Mouse (Mus musculus) midbrain, embryonic 12.5 days (tissue): ENCODE measurements at regions not wholly inside any gene's neighbourhood (a gene's known extent, or its start where the extent isn't known, plus 50 kb on each side); places are given as distances from the start of the nearest gene placed in this dataset.

Experiments used
- ATAC-seq: fragments of 200-750 bp; cut with Nextera tagmentation; 2 replicates; pipeline ENCODE4 v1.8.0; 2017; ENCODE audit warnings: low read depth, moderate TSS enrichment, moderate library complexity; ENCODE audit not compliant: low FRiP score
- H3K27ac ChIP-seq: fragments of 300-500 bp; sonication (generic); replicated peaks from 2 replicates; pipeline ENCODE4 v1.5.1; 2016; ENCODE audit warnings: mild to moderate bottlenecking
- H3K27me3 ChIP-seq: fragments of 300-500 bp; sonication (generic); 2 replicates; pipeline ENCODE4 v1.6.1; 2016; ENCODE audit warnings: mild to moderate bottlenecking
- H3K36me3 ChIP-seq: fragments of 300-500 bp; sonication (generic); 2 replicates; pipeline ENCODE4 v1.6.1; 2016
- H3K4me1 ChIP-seq: fragments of 300-500 bp; sonication (generic); 2 replicates; pipeline ENCODE4 v1.6.1; 2016
- H3K4me2 ChIP-seq: fragments of 300-500 bp; sonication (generic); replicated peaks from 2 replicates; pipeline ENCODE4 v1.6.1; 2016; ENCODE audit warnings: mild to moderate bottlenecking, moderate library complexity
- H3K4me3 ChIP-seq: fragments of 300-500 bp; sonication (generic); 2 replicates; pipeline ENCODE4 v1.5.1; 2016; ENCODE audit warnings: mild to moderate bottlenecking
- H3K9ac ChIP-seq: fragments of 300-500 bp; sonication (generic); replicated peaks from 2 replicates; pipeline ENCODE4 v1.6.1; 2016; ENCODE audit warnings: mild to moderate bottlenecking, moderate library complexity
- H3K9me3 ChIP-seq: fragments of 300-500 bp; sonication (generic); 2 replicates; pipeline ENCODE4 v1.6.1; 2016; ENCODE audit warnings: mild to moderate bottlenecking
- WGBS: fragments of 180-500 bp; shearing (Covaris S2); methylation state at CpG from one replicate; pipeline ENCODE4 v1.1.7; 2016; 5-methylcytosine and 5-hydroxymethylcytosine counted together

DNA sequence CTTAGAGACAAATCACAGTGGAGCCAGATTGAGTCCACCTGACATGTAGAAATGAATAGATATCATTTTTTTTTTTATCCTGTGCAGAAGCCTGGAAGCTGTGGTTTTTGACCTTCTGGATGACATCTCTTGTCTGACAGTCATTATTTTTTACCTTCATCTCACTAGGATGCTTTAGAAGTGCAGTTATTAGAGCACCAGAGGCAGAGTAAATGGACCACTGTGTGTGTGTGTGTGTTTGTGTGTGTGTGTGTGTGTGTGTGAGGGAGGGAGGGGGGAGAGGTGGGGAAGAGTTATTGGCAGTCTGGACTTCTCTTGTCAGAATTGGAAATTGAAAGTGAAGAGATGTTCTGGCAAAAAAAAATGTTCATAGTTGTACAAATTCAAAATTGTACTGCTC, 316.5 kb upstream of the Tmprss15 start:
- H3K9ac ChIP-seq: no peak overlapping the region
- no peak overlapping the region for H3K4me2 ChIP-seq
- no peaks in the 10 kb centered on the region for H3K4me1 ChIP-seq
- H3K27ac ChIP-seq: no peak overlapping the region
- H3K4me3 ChIP-seq: no peak overlapping the region
- H3K36me3 ChIP-seq: no peaks in the 10 kb centered on the region
- no peaks in the 10 kb centered on the region for H3K9me3 ChIP-seq
- peak; percentile 47; the same call in 1 of the 2 replicates for ATAC-seq
- H3K27me3 ChIP-seq: no peaks in the 10 kb centered on the region

DNA sequence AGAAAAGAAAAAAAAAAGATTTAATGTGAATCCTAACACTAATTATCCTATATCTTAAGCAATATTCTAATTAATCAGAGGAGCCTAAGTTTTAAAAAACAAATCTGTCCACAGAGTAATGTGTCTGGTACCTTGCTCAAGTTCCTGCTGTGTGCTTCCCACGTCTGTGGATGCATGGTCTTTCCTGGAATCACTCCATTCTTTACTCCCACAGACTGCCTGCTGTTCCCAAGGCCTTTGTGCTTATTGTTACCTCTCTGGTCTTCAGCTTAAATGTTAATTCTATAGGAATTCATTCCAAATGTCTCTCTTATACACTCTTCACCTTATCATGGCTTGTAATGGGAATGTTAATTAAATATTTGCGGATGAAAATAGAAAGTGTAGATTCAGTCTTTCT, 315.3 kb upstream of the Tmprss15 start:
- Histone ChIP-seq H3K4me3 (no peak overlapping the region), H3K27ac (no peak overlapping the region), H3K4me1 (no peaks in the 10 kb centered on the region), H3K27me3 (no peaks in the 10 kb centered on the region), H3K36me3 (no peaks in the 10 kb centered on the region), H3K9me3 (no peaks in the 10 kb centered on the region), H3K4me2 (no peak overlapping the region), H3K9ac (no peak overlapping the region)
- 35% methylated on average over 2 of the region's 2 CpGs for WGBS
- no peak for ATAC-seq

DNA sequence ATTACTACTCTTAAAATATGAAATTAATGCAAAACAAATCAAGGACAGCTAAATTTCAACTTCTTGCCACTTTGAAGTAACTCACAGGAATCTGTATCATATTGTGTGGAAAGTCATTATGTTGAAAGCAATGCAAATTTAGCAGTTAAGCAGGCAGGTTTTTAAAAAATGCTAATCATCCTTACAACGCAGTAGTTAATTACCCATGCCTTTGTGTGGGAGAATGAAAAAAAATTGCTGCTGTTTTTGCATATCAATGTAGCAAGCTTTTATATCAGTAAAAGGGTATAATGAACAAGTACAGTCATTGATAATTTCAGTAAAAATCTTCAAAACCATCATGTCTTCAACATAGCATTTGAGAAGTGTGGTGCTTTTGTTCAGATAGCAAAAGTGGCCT, 313.2 kb upstream of the Tmprss15 start:
- Histone ChIP-seq H3K36me3 (no peaks in the 10 kb centered on the region), H3K27ac (no peak overlapping the region), H3K4me3 (no peak overlapping the region), H3K9me3 (no peaks in the 10 kb centered on the region), H3K9ac (no peak overlapping the region), H3K4me2 (no peak overlapping the region), H3K27me3 (no peaks in the 10 kb centered on the region), H3K4me1 (no peaks in the 10 kb centered on the region)
- WGBS: 61% methylated on average over 1 of the region's 1 CpGs
- no peak for ATAC-seq

DNA sequence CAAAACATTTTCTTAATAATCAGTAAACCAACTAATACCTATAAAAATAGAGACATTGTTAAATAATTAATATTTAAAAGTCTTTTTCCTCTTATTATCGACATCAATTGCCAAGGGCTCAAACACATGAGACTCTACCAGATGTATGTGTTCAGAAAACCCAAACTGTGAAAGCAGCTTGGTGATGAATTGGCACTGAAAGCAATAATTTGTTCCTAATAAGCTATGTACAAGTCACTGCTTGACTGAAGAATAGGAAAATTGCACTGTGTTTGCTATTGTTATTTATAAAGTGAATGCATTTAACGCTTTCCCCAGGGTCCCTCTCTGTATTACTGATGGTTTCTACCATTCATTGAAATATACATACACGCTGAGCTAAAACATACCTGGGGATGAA, 309.2 kb upstream of the Tmprss15 start:
- no peak overlapping the region for H3K27ac ChIP-seq
- H3K4me2 ChIP-seq: no peak overlapping the region
- ATAC-seq: no peak
- H3K9me3 ChIP-seq: no peaks in the 10 kb centered on the region
- no peak overlapping the region for H3K4me3 ChIP-seq
- H3K36me3 ChIP-seq: no peaks in the 10 kb centered on the region
- no peaks in the 10 kb centered on the region for H3K27me3 ChIP-seq
- 91% methylated on average over 3 of the region's 3 CpGs for WGBS
- H3K9ac ChIP-seq: no peak overlapping the region
- no peaks in the 10 kb centered on the region for H3K4me1 ChIP-seq

DNA sequence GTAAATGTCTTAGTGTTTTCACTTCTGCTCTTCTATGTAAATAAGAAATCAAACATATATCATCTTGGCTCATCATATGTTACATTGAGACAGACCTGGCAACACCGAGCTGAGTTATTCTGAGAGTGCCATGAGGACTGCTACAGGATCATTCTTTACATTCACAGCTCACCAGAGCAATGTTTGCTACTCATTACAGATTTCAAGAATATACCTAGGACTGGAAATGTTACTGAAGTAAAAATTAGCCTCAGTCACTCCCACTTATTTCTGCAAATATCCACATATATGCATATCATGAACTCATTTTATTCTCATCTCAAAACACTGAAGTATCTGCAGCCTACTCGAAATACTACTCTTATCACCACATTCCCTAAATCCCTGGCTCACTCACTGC, 307.6 kb upstream of the Tmprss15 start:
- H3K4me2 ChIP-seq: no peak overlapping the region
- H3K27ac ChIP-seq: no peak overlapping the region
- no peaks in the 10 kb centered on the region for H3K27me3 ChIP-seq
- H3K9me3 ChIP-seq: no peaks in the 10 kb centered on the region
- no peak overlapping the region for H3K9ac ChIP-seq
- no peak for ATAC-seq
- 96% methylated on average over 2 of the region's 2 CpGs for WGBS
- H3K4me3 ChIP-seq: no peak overlapping the region
- H3K36me3 ChIP-seq: no peaks in the 10 kb centered on the region
- no peaks in the 10 kb centered on the region for H3K4me1 ChIP-seq

DNA sequence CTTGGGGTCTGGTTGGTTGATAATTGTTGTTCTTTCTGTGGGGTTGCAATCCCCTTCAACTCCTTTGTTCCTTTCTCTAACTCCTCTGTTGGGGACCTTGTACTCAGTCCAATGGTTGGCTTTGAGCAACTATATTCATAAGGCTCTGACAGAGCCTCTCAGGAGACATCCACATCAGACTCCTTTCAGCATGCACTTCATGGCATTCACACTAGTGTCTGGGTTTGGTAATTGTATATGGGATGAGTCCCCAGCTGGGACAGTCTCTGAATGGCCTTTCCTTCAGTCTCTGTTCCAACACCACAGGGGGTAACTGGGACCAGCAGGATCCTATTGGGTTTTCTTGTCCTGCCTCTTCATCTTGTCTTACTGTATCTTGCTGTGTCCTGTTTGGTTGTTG, 303.5 kb upstream of the Tmprss15 start:
- no peak overlapping the region for H3K4me2 ChIP-seq
- no peaks in the 10 kb centered on the region for H3K27me3 ChIP-seq
- no peak overlapping the region for H3K27ac ChIP-seq
- peak; percentile 79 for ATAC-seq
- no peak overlapping the region for H3K9ac ChIP-seq
- no peaks in the 10 kb centered on the region for H3K9me3 ChIP-seq
- H3K4me3 ChIP-seq: no peak overlapping the region
- H3K4me1 ChIP-seq: no peaks in the 10 kb centered on the region
- no peaks in the 10 kb centered on the region for H3K36me3 ChIP-seq

DNA sequence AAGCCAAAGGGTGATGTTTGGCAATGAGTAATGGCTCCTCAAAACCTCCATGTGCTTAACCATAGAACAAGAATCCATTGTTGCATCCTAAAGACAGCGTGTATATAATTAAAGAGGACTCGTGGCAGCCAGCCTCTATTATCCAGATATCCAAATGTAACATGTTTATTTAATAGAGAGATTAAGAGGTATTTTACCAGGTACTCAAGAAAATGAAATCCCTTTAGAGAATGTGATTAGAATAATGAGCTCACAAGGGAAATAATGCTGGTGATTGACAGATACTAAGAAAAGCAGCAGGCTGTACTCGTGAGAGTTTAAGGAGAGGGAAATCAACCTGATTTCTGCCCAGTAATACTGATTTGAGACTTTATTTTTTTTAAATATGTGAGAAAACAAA, 295.5 kb upstream of the Tmprss15 start:
- H3K4me1 ChIP-seq: no peaks in the 10 kb centered on the region; the same call in 1 of the 2 replicates
- no peaks in the 10 kb centered on the region for H3K27me3 ChIP-seq
- H3K4me2 ChIP-seq: no peak overlapping the region
- no peak overlapping the region for H3K4me3 ChIP-seq
- H3K27ac ChIP-seq: no peak overlapping the region
- no peaks in the 10 kb centered on the region for H3K9me3 ChIP-seq
- 23% methylated on average over 3 of the region's 3 CpGs for WGBS
- ATAC-seq: peak; percentile 75
- H3K9ac ChIP-seq: no peak overlapping the region
- H3K36me3 ChIP-seq: no peaks in the 10 kb centered on the region

DNA sequence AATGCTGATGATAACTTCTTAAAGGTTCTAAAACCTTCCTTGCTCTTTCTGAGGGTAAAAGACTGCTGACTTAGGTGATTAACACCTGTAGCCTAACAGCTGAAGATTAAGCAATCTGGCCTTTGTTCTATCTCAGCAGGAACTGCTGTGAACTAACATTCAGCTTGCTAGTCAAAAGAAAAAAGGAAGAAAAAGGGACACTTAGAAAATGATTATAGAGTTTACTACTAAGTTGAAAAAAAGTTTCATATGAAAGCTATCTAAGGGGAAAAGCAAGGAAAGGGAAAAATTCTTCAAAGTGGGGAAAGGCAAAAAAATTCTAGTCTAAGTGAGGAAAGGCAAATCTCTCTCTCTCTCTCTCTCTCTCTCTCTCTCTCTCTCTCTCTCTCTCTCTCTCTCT, 259.2 kb upstream of the Tmprss15 start:
- no peak for ATAC-seq
- H3K9me3 ChIP-seq: no peaks in the 10 kb centered on the region
- H3K27me3 ChIP-seq: no peaks in the 10 kb centered on the region

DNA sequence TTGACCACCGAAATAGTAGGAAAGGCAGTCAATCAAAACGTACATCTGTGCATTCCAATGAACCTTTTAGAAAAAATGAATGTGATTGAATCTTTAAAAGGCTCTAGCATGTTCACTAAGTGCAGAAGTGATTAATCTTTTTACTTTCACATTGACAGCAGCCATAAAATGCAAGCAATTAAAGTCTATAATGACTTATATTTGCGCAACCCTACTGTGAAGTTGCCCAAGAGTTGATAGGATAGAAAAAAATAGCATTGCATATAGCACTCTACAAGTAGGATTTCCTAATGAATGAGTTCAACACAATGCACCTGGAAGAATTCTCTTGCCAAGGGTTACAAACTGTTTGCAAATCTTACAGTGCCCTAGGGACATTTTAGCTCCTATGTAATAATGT, 251.6 kb upstream of the Tmprss15 start:
- no peak overlapping the region for H3K4me3 ChIP-seq
- H3K4me1 ChIP-seq: no peaks in the 10 kb centered on the region
- H3K9ac ChIP-seq: no peak overlapping the region
- H3K9me3 ChIP-seq: no peaks in the 10 kb centered on the region
- H3K27me3 ChIP-seq: no peaks in the 10 kb centered on the region
- no peaks in the 10 kb centered on the region for H3K36me3 ChIP-seq
- WGBS: 88% methylated on average over 3 of the region's 3 CpGs
- no peak for ATAC-seq
- no peak overlapping the region for H3K27ac ChIP-seq
- no peak overlapping the region for H3K4me2 ChIP-seq

More for the DNA sequence above, 259.2 kb upstream of the Tmprss15 start:
- H3K9ac ChIP-seq: no peak overlapping the region
- H3K27ac ChIP-seq: no peak overlapping the region
- H3K36me3 ChIP-seq: no peaks in the 10 kb centered on the region
- no peak overlapping the region for H3K4me3 ChIP-seq
- no peaks in the 10 kb centered on the region for H3K4me1 ChIP-seq
- H3K4me2 ChIP-seq: no peak overlapping the region

DNA sequence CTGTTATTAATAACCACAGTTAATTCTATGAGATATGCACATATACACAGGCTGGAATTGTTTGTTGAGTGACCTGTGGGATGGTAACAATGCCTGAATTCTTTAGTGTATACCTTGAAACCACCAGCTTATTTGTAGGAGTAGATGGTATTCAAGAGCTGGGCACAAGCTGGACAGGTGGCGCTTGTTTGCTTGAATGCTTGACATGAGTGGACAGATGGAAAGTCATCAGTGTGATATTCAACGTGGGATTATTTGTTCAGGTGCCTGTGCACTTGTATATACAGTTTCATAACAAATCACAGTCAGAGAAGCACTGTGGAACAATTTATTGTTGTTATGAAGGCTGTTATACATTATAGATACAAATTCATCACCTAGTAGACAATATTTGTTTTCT, 245.5 kb upstream of the Tmprss15 start:
- no peaks in the 10 kb centered on the region for H3K9me3 ChIP-seq
- 69% methylated on average over 2 of the region's 2 CpGs for WGBS
- no peak for ATAC-seq
- H3K9ac ChIP-seq: no peak overlapping the region
- no peaks in the 10 kb centered on the region for H3K27me3 ChIP-seq
- no peaks in the 10 kb centered on the region for H3K36me3 ChIP-seq
- no peaks in the 10 kb centered on the region for H3K4me1 ChIP-seq
- no peak overlapping the region for H3K4me2 ChIP-seq
- no peak overlapping the region for H3K27ac ChIP-seq
- H3K4me3 ChIP-seq: no peak overlapping the region

DNA sequence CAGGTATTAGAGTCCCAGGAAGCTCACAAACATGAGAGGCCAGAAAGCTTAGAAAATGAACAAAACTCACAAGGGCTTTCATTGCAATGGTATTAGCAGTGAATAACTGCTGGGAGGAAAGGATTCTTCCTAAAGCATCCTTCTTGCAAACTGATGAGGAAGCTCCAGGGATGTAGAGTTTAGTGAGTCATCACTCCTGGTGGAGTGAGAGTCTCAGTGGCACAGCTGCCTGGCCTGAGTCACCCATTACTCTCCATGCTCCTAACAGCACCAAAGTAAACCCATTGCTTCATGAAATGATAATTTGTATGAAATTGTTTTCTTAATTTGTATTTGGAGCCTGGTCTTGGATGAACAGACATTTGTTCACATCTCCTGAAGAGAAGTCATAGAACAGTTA, 245.1 kb upstream of the Tmprss15 start:
- Histone ChIP-seq H3K4me1 (no peaks in the 10 kb centered on the region), H3K36me3 (no peaks in the 10 kb centered on the region), H3K27ac (no peak overlapping the region), H3K27me3 (no peaks in the 10 kb centered on the region), H3K9me3 (no peaks in the 10 kb centered on the region), H3K9ac (no peak overlapping the region), H3K4me3 (no peak overlapping the region), H3K4me2 (no peak overlapping the region)
- ATAC-seq: no peak

DNA sequence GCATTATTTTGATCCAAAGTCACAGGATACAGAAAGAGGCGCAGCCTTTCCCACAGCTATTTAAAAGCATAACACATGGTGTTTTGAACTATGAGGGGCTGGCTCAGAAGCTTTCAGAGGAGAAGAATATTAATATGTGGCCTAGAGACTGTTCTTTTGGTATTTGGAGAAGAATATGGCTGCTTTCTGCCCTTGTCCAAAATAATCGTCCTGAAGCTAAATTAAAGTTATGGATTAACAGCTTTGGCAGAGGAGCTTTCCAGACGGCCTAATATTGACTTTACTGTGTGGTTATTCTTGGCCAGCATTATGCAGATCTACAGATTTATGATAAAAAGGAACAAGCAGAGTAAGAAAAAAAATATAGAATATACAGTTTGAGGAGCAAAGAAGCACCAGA, 222.4 kb upstream of the Tmprss15 start:
- ATAC-seq: no peak
- WGBS: 74% methylated on average over 3 of the region's 3 CpGs
- Histone ChIP-seq H3K27me3 (no peaks in the 10 kb centered on the region), H3K27ac (no peak overlapping the region), H3K9ac (no peak overlapping the region), H3K36me3 (no peaks in the 10 kb centered on the region), H3K4me1 (no peaks in the 10 kb centered on the region), H3K9me3 (no peaks in the 10 kb centered on the region), H3K4me2 (no peak overlapping the region), H3K4me3 (no peak overlapping the region)

DNA sequence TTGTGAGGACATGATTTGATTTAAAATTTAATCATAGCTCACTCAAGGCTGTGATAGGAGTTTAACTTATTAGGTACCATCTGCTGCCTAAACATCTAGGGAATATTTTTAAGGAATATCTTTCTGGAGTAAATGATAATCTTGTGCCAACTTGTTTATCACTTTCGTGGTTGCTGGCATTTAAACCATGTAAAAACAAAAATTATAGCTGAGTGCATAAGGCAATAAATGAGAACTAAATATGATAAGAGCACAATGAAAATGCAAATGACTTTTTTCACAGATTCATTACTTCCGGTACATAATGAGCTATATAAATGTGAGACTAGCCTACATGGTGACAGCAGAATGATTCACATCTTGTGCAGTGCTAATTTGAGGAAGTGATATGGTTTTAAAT, 221.8 kb upstream of the Tmprss15 start:
- Histone ChIP-seq H3K9ac (no peak overlapping the region), H3K4me1 (no peaks in the 10 kb centered on the region), H3K4me3 (no peak overlapping the region), H3K27me3 (no peaks in the 10 kb centered on the region), H3K9me3 (no peaks in the 10 kb centered on the region), H3K4me2 (no peak overlapping the region), H3K27ac (no peak overlapping the region), H3K36me3 (no peaks in the 10 kb centered on the region)
- ATAC-seq: no peak
- 76% methylated on average over 2 of the region's 2 CpGs for WGBS
